Mouse (Mus musculus) lung, embryonic 15.5 days (tissue): ENCODE measurements around the gene Aurkb. TPM values are rescaled to one million over a fixed set of nuclear protein-coding genes. Genes with fewer than 3 reads are reported as not detected.
"Not testable (repeated sequence)": the region's sequence is repeated elsewhere in the genome, so short reads cannot be mapped to it uniquely, and the experiment has no call there.

Experiments used
- ATAC-seq: fragments of 200-750 bp; cut with Nextera tagmentation; 2 replicates; pipeline ENCODE4 v1.8.0; 2017; ENCODE audit warnings: moderate number of reproducible peaks, borderline replicate concordance; ENCODE audit not compliant: low FRiP score, low TSS enrichment; ENCODE audit errors: extremely low read depth
- H3K27ac ChIP-seq: fragments of 300-500 bp; sonication (generic); 2 replicates; pipeline ENCODE4 v1.5.1; 2015; ENCODE audit warnings: moderate library complexity, mild to moderate bottlenecking, inconsistent platforms
- H3K27me3 ChIP-seq: fragments of 300-500 bp; sonication (generic); 2 replicates; pipeline ENCODE4 v1.6.1; 2015; ENCODE audit warnings: inconsistent platforms
- H3K36me3 ChIP-seq: fragments of 300-500 bp; sonication (generic); 2 replicates; pipeline ENCODE4 v1.6.1; 2015; ENCODE audit warnings: inconsistent platforms
- H3K4me1 ChIP-seq: fragments of 300-500 bp; sonication (generic); 2 replicates; pipeline ENCODE4 v1.6.1; 2015; ENCODE audit warnings: inconsistent platforms
- H3K4me2 ChIP-seq: fragments of 300-500 bp; sonication (generic); 2 replicates; pipeline ENCODE4 v1.6.1; 2015; ENCODE audit warnings: inconsistent platforms, mild to moderate bottlenecking, moderate library complexity
- H3K4me3 ChIP-seq: fragments of 300-500 bp; sonication (generic); 2 replicates; pipeline ENCODE4 v1.5.1; 2015; ENCODE audit warnings: mild to moderate bottlenecking, inconsistent platforms
- H3K9ac ChIP-seq: fragments of 300-500 bp; sonication (generic); 2 replicates; pipeline ENCODE4 v1.6.1; 2015; ENCODE audit warnings: inconsistent platforms
- H3K9me3 ChIP-seq: fragments of 300-500 bp; sonication (generic); 2 replicates; pipeline ENCODE4 v1.6.1; 2016; ENCODE audit warnings: inconsistent platforms
- WGBS: fragments of 180-500 bp; shearing (Covaris S2); methylation state at CpG from one replicate; pipeline ENCODE4 v1.1.7; 2015; 5-methylcytosine and 5-hydroxymethylcytosine counted together
- polyA plus RNA-seq: library from polyadenylated mRNA; unstranded; fragments of >200 nt; fragmentation: Nextera tagmentation; extraction: Ambion mirVana; gene quantifications from 2 replicates; pipeline ENCODE4 v1.2.1, GENCODE M21; 2015

The Aurkb gene
- polyA plus RNA-seq, 1 experiment from 2014 or later = 211 TPM

GRCm38 (mm10) chr11:69087597-69087996 is 42.1 kb downstream of the Aurkb start:
- WGBS = 58% methylated on average over 2 of the region's 2 CpGs
- no peak for ATAC-seq
- peaks cover 19% of the 10 kb centered on the region; the same call in 1 of the 2 replicates for H3K36me3 ChIP-seq
- H3K27me3 ChIP-seq = no peaks in the 10 kb centered on the region
- H3K9me3 ChIP-seq = no peaks in the 10 kb centered on the region
- H3K27ac ChIP-seq = no peak overlapping the region
- peak overlapping the region; percentile 96; the same call in 1 of the 2 replicates for H3K4me3 ChIP-seq
- peak overlapping the region; percentile 86; the same call in 1 of the 2 replicates for H3K4me2 ChIP-seq
- peaks cover 25% of the 10 kb centered on the region for H3K4me1 ChIP-seq
- no peak overlapping the region for H3K9ac ChIP-seq

- peak within 1 kb of the TSS; percentile 96 for H3K4me3 ChIP-seq
- peaks cover 25% of the 10 kb centered on the region for H3K4me1 ChIP-seq
- peak within 1 kb of the TSS; percentile 86 for H3K4me2 ChIP-seq
- H3K9ac ChIP-seq = peak within 1 kb of the TSS; percentile 100
- H3K36me3 ChIP-seq = peaks cover 22% of the 10 kb centered on the region; the same call in 1 of the 2 replicates
- peak within 1 kb of the TSS; percentile 96 for H3K27ac ChIP-seq
- H3K9me3 ChIP-seq = no peaks in the 10 kb centered on the region
- no peaks in the 10 kb centered on the region for H3K27me3 ChIP-seq
- peak; percentile 83 for ATAC-seq
- under 1% methylated on average over 50 of the region's 67 CpGs for WGBS
Measured at GRCm38 (mm10) chr11:69088103-69088855, 42.8 kb downstream of the Aurkb start, which contains the start of gene Vamp2. Vamp2 (plus strand) TSS chr11:69088490.

- H3K9me3 ChIP-seq = no peaks in the 10 kb centered on the region
- 11% methylated on average over 25 of the region's 25 CpGs for WGBS
- peak; percentile 24; the same call in 1 of the 2 replicates for ATAC-seq
- no peaks in the 10 kb centered on the region for H3K27me3 ChIP-seq
- peak overlapping the region; percentile 96 for H3K4me3 ChIP-seq
- peak overlapping the region; percentile 86 for H3K4me2 ChIP-seq
- H3K9ac ChIP-seq = peak overlapping the region; percentile 100
- H3K27ac ChIP-seq = peak overlapping the region; percentile 96
- H3K36me3 ChIP-seq = peaks cover 22% of the 10 kb centered on the region; the same call in 1 of the 2 replicates
- peaks cover 28% of the 10 kb centered on the region for H3K4me1 ChIP-seq
Measured at GRCm38 (mm10) chr11:69088856-69089615, 43.6 kb downstream of the Aurkb start.

GRCm38 (mm10) chr11:69089616-69090290 is 44.3 kb downstream of the Aurkb start:
- no peak for ATAC-seq
- peaks cover 33% of the 10 kb centered on the region for H3K4me1 ChIP-seq
- peak overlapping the region; percentile 30; the same call in 1 of the 2 replicates for H3K27ac ChIP-seq
- no peaks in the 10 kb centered on the region for H3K27me3 ChIP-seq
- no peaks in the 10 kb centered on the region for H3K9me3 ChIP-seq
- 82% methylated on average over 12 of the region's 12 CpGs for WGBS
- peaks cover 22% of the 10 kb centered on the region; the same call in 1 of the 2 replicates for H3K36me3 ChIP-seq
- H3K9ac ChIP-seq = peak overlapping the region; percentile 100
- peak overlapping the region; percentile 96 for H3K4me3 ChIP-seq
- H3K4me2 ChIP-seq = peak overlapping the region; percentile 86

- Histone ChIP-seq H3K27ac (peak overlapping the region; percentile 30), H3K36me3 (peaks cover 22% of the 10 kb centered on the region; the same call in 1 of the 2 replicates), H3K27me3 (no peaks in the 10 kb centered on the region), H3K4me1 (peaks cover 33% of the 10 kb centered on the region), H3K4me2 (peak overlapping the region; percentile 86), H3K9ac (peak overlapping the region; percentile 100), H3K4me3 (peak overlapping the region; percentile 96; the same call in 1 of the 2 replicates), H3K9me3 (no peaks in the 10 kb centered on the region)
- WGBS = 38% methylated on average over 6 of the region's 6 CpGs
- ATAC-seq = no peak
Measured at GRCm38 (mm10) chr11:69090367-69090766, 44.9 kb downstream of the Aurkb start.

- Histone ChIP-seq H3K27ac (0 out of 2 replicates have a peak overlapping the region, but pooled peaks have one; percentile 5), H3K4me1 (peaks cover 33% of the 10 kb centered on the region), H3K9ac (peak overlapping the region; percentile 17; the same call in 1 of the 2 replicates)
Measured at GRCm38 (mm10) chr11:69091566-69092385, 46.3 kb downstream of the Aurkb start.

GRCm38 (mm10) chr11:69092386-69092751 is 46.9 kb downstream of the Aurkb start:
- no peak for ATAC-seq
- peaks cover 22% of the 10 kb centered on the region; the same call in 1 of the 2 replicates for H3K36me3 ChIP-seq
- H3K4me1 ChIP-seq = peaks cover 34% of the 10 kb centered on the region
- H3K27me3 ChIP-seq = no peaks in the 10 kb centered on the region
- 0 out of 2 replicates have a peak overlapping the region, but pooled peaks have one; percentile 5 for H3K27ac ChIP-seq
- no peak overlapping the region for H3K4me3 ChIP-seq
- 1% methylated on average over 3 of the region's 3 CpGs for WGBS
- no peak overlapping the region for H3K4me2 ChIP-seq
- no peaks in the 10 kb centered on the region for H3K9me3 ChIP-seq
- H3K9ac ChIP-seq = no peak overlapping the region

More at GRCm38 (mm10) chr11:69091566-69092385, 46.3 kb downstream of the Aurkb start:
- no peak overlapping the region for H3K4me3 ChIP-seq
- H3K27me3 ChIP-seq = no peaks in the 10 kb centered on the region
- no peak overlapping the region for H3K4me2 ChIP-seq
- peaks cover 22% of the 10 kb centered on the region; the same call in 1 of the 2 replicates for H3K36me3 ChIP-seq
- no peak for ATAC-seq
- 58% methylated on average over 7 of the region's 7 CpGs for WGBS
- no peaks in the 10 kb centered on the region for H3K9me3 ChIP-seq

GRCm38 (mm10) chr11:69092871-69093270 is 47.4 kb downstream of the Aurkb start:
- H3K9me3 ChIP-seq = no peaks in the 10 kb centered on the region
- H3K27me3 ChIP-seq = no peaks in the 10 kb centered on the region
- 84% methylated on average over 4 of the region's 4 CpGs for WGBS
- peaks cover 22% of the 10 kb centered on the region; the same call in 1 of the 2 replicates for H3K36me3 ChIP-seq
- H3K9ac ChIP-seq = no peak overlapping the region
- no peak for ATAC-seq
- peaks cover 38% of the 10 kb centered on the region for H3K4me1 ChIP-seq
- H3K4me2 ChIP-seq = no peak overlapping the region
- H3K4me3 ChIP-seq = no peak overlapping the region
- no peak overlapping the region for H3K27ac ChIP-seq

- not testable (repeated sequence) for H3K9ac ChIP-seq, ATAC-seq, H3K9me3 ChIP-seq, H3K4me3 ChIP-seq, H3K27me3 ChIP-seq
- peak overlapping the region; percentile 51; the same call in 1 of the 2 replicates for H3K4me2 ChIP-seq
- peaks cover 22% of the 10 kb centered on the region; the same call in 1 of the 2 replicates for H3K36me3 ChIP-seq
- H3K4me1 ChIP-seq = peaks cover 45% of the 10 kb centered on the region
- 79% methylated on average over 7 of the region's 7 CpGs for WGBS
- peak overlapping the region; percentile 91 for H3K27ac ChIP-seq
Measured at GRCm38 (mm10) chr11:69093856-69094255, 48.4 kb downstream of the Aurkb start.

GRCm38 (mm10) chr11:69094697-69095429 is 49.4 kb downstream of the Aurkb start, which contains the start of gene Per1:
Per1 (plus strand) TSS chr11:69095217.
- Histone ChIP-seq H3K4me3 (peak within 1 kb of the TSS; percentile 69), H3K9ac (peak within 1 kb of the TSS; percentile 84), H3K4me2 (peak within 1 kb of the TSS; percentile 92), H3K36me3 (peaks cover 22% of the 10 kb centered on the region; the same call in 1 of the 2 replicates), H3K27me3 (no peaks in the 10 kb centered on the region), H3K4me1 (peaks cover 46% of the 10 kb centered on the region), H3K27ac (peak within 1 kb of the TSS; percentile 98), H3K9me3 (no peaks in the 10 kb centered on the region)
- under 1% methylated on average over 37 of the region's 37 CpGs for WGBS
- ATAC-seq = peak; percentile 90
